Mouse (Mus musculus) testis, adult 2 months (tissue): ENCODE measurements at regions not wholly inside any gene's neighbourhood (a gene's known extent, or its start where the extent isn't known, plus 50 kb on each side); places are given as distances from the start of the nearest gene placed in this dataset.

Experiments used
- H3K27ac ChIP-seq: fragments of 200-500 bp; 2 replicates; pipeline ENCODE4 v1.5.1; 2012; ENCODE audit warnings: low read depth, low read length; ENCODE audit not compliant: control insufficient read depth, insufficient read depth
- H3K27me3 ChIP-seq: fragments of 200-500 bp; 2 replicates; pipeline ENCODE4 v1.6.1; 2012; ENCODE audit warnings: mild to moderate bottlenecking, low read length, moderate library complexity; ENCODE audit not compliant: control insufficient read depth, insufficient read depth
- H3K36me3 ChIP-seq: fragments of 200-500 bp; 2 replicates; pipeline ENCODE4 v1.6.1; 2012; ENCODE audit warnings: mild to moderate bottlenecking, low read length; ENCODE audit not compliant: control insufficient read depth, insufficient read depth
- H3K4me1 ChIP-seq: fragments of 200-500 bp; 2 replicates; pipeline ENCODE4 v1.6.1; 2012; ENCODE audit warnings: low read length; ENCODE audit not compliant: control insufficient read depth, insufficient read depth
- H3K4me3 ChIP-seq: fragments of 200-500 bp; 2 replicates; pipeline ENCODE4 v1.5.1; 2012; ENCODE audit warnings: low read depth, mild to moderate bottlenecking, low read length, moderate library complexity, mixed read lengths; ENCODE audit not compliant: control insufficient read depth
- CTCF ChIP-seq: fragments of 200-500 bp; IDR thresholded peaks from 2 replicates; pipeline ENCODE4 v1.5.1; 2012; ENCODE audit warnings: low read depth, mild to moderate bottlenecking, inconsistent platforms, low read length, moderate library complexity; ENCODE audit not compliant: control insufficient read depth, insufficient read depth, insufficient replicate concordance
- POLR2A ChIP-seq: fragments of 200-500 bp; IDR thresholded peaks from 2 replicates; pipeline ENCODE4 v1.6.1; 2012; ENCODE audit warnings: low read depth, mild to moderate bottlenecking, inconsistent platforms, low read length, moderate library complexity; ENCODE audit not compliant: control insufficient read depth

- H3K4me1 ChIP-seq, result no peaks in the 10 kb centered on the region
- H3K4me3 ChIP-seq, result no peak overlapping the region
- no peak overlapping the region for H3K27ac ChIP-seq
- no peaks in the 10 kb centered on the region for H3K27me3 ChIP-seq
- H3K36me3 ChIP-seq, result no peaks in the 10 kb centered on the region
- no peak for TF ChIP-seq POLR2A
- no peak for TF ChIP-seq CTCF
These were observed 612.0 kb upstream of the Arid1b start for GRCm38 (mm10) chr17:4381896-4382685.

- Histone ChIP-seq H3K27me3 (no peaks in the 10 kb centered on the region), H3K4me1 (no peaks in the 10 kb centered on the region), H3K27ac (no peak overlapping the region), H3K4me3 (no peak overlapping the region), H3K36me3 (no peaks in the 10 kb centered on the region)
- TF ChIP-seq POLR2A, result no peak
- no peak for TF ChIP-seq CTCF
These were observed 611.4 kb upstream of the Arid1b start for GRCm38 (mm10) chr17:4382716-4383115.

- TF ChIP-seq CTCF, result no peak
- TF ChIP-seq POLR2A, result no peak
- Histone ChIP-seq H3K27me3 (no peaks in the 10 kb centered on the region), H3K36me3 (no peaks in the 10 kb centered on the region), H3K27ac (no peak overlapping the region), H3K4me1 (no peaks in the 10 kb centered on the region), H3K4me3 (no peak overlapping the region)
These were observed 606.5 kb upstream of the Arid1b start for GRCm38 (mm10) chr17:4387616-4388015.

- Histone ChIP-seq H3K27me3 (no peaks in the 10 kb centered on the region), H3K4me3 (no peak overlapping the region), H3K27ac (no peak overlapping the region), H3K4me1 (no peaks in the 10 kb centered on the region), H3K36me3 (no peaks in the 10 kb centered on the region)
- TF ChIP-seq POLR2A (no peak), CTCF (no peak)
These were observed 604.1 kb upstream of the Arid1b start for GRCm38 (mm10) chr17:4390012-4390411.

GRCm38 (mm10) chr17:4390577-4390976 is 603.6 kb upstream of the Arid1b start:
- Histone ChIP-seq H3K36me3 (no peaks in the 10 kb centered on the region), H3K4me3 (no peak overlapping the region), H3K27ac (no peak overlapping the region), H3K27me3 (no peaks in the 10 kb centered on the region), H3K4me1 (no peaks in the 10 kb centered on the region)
- no peak for TF ChIP-seq CTCF
- TF ChIP-seq POLR2A, result no peak

- H3K36me3 ChIP-seq, result no peaks in the 10 kb centered on the region
- H3K27ac ChIP-seq, result no peak overlapping the region
- H3K4me3 ChIP-seq, result no peak overlapping the region
- no peaks in the 10 kb centered on the region for H3K27me3 ChIP-seq
- H3K4me1 ChIP-seq, result no peaks in the 10 kb centered on the region
- TF ChIP-seq POLR2A (no peak), CTCF (no peak)
These were observed 602.9 kb upstream of the Arid1b start for GRCm38 (mm10) chr17:4391210-4391609.

- Histone ChIP-seq H3K27ac (no peak overlapping the region), H3K4me1 (no peaks in the 10 kb centered on the region), H3K27me3 (no peaks in the 10 kb centered on the region), H3K4me3 (no peak overlapping the region), H3K36me3 (no peaks in the 10 kb centered on the region)
- no peak for TF ChIP-seq POLR2A
- no peak for TF ChIP-seq CTCF
These were observed 598.0 kb upstream of the Arid1b start for GRCm38 (mm10) chr17:4396119-4396518.

GRCm38 (mm10) chr17:4417686-4418085 is 576.4 kb upstream of the Arid1b start:
- no peaks in the 10 kb centered on the region for H3K27me3 ChIP-seq
- no peak overlapping the region for H3K4me3 ChIP-seq
- TF ChIP-seq POLR2A (no peak), CTCF (no peak)
- H3K27ac ChIP-seq, result no peak overlapping the region
- H3K36me3 ChIP-seq, result no peaks in the 10 kb centered on the region
- no peaks in the 10 kb centered on the region for H3K4me1 ChIP-seq
